Mouse (Mus musculus) lung, adult 2 months (tissue): ENCODE results near the gene Qrfp. TPM values are rescaled to one million over a fixed set of nuclear protein-coding genes. Genes with fewer than 3 reads are reported as not detected.
A peak's percentile ranks its signal among the peaks of the same experiment; 100 is the strongest.

Source experiments
- DNase-seq: peaks from one replicate; pipeline ENCODE4 v3.0.0; 2022
- H3K4me1 ChIP-seq: fragments of 200-500 bp; 2 replicates; pipeline ENCODE4 v1.6.1; 2011; ENCODE audit warnings: low read length; ENCODE audit not compliant: control insufficient read depth, insufficient read depth
- H3K4me3 ChIP-seq: fragments of 200-500 bp; replicated peaks from 2 replicates; pipeline ENCODE3; 2011; ENCODE audit warnings: low read depth, mild to moderate bottlenecking, control low read depth, low read length; ENCODE audit errors: extremely low read depth
- CTCF ChIP-seq: fragments of 200-500 bp; IDR thresholded peaks from 2 replicates; pipeline ENCODE4 v1.5.1; 2011; ENCODE audit warnings: mild to moderate bottlenecking, low read length, control low read depth; ENCODE audit not compliant: insufficient read depth
- POLR2A ChIP-seq: fragments of 200-500 bp; IDR thresholded peaks from 2 replicates; pipeline ENCODE4 v1.6.1; 2011; ENCODE audit warnings: low read depth, mild to moderate bottlenecking, control low read depth, low read length, borderline replicate concordance; ENCODE audit errors: extremely low read depth
- WGBS: fragments of 180-500 bp; shearing (Covaris S2); methylation state at CpG from one replicate; pipeline ENCODE4 v1.1.7; 2018; 5-methylcytosine and 5-hydroxymethylcytosine counted together
- polyA plus RNA-seq: library from polyadenylated mRNA; depleted of rRNA; stranded (reverse); fragments of >200 nt; gene quantifications from 2 replicates; pipeline ENCODE4 v1.2.3, GENCODE M21; 2012

The Qrfp gene
- polyA plus RNA-seq, 1 experiment = 0.13 TPM

- TF ChIP-seq CTCF (peak; percentile 65), POLR2A (no peak)
- H3K4me3 ChIP-seq = no peak overlapping the region
- H3K4me1 ChIP-seq = no peaks in the 10 kb centered on the region
- WGBS = 26% methylated on average over 9 of the region's 9 CpGs
- DNase-seq = peak; percentile 66
Measured at GRCm38 (mm10) chr2:31785074-31785473, 25.3 kb downstream of the Qrfp start.

- no peak for DNase-seq
- H3K4me1 ChIP-seq = no peaks in the 10 kb centered on the region
- WGBS = 81% methylated on average over 8 of the region's 8 CpGs
- no peak for TF ChIP-seq CTCF
- H3K4me3 ChIP-seq = no peak overlapping the region
Measured at GRCm38 (mm10) chr2:31782958-31783602, 27.3 kb downstream of the Qrfp start.

DNA sequence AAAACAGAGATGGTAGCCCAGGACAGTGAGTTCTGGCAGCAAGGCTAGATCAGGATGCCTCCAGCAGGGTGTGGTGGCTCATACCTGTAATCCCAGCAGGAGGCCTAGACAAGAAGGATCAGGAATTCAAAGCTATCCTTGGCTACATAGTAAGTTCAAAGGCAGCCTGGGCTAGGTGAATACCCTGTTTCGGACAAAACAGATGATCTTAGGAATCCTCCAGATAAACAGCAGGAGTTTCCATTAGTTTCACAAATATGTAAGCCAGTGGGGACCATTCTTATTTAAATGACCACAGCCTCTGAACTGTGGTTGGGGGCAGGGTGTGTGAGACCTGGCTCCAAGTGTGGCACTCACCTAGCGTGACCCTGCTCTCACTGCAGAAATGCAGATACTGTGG is 31.1 kb downstream of the Qrfp start:
- no peak for TF ChIP-seq CTCF
- no peak for TF ChIP-seq POLR2A
- whole genome bisulfite sequencing = 81% methylated on average over 2 of the region's 2 CpGs
- no peak overlapping the region for H3K4me3 ChIP-seq
- no peaks in the 10 kb centered on the region; the same call in 1 of the 2 replicates for H3K4me1 ChIP-seq
- DNase-seq = no peak

GRCm38 (mm10) chr2:31776479-31776878 is 33.9 kb downstream of the Qrfp start:
- 62% methylated on average over 3 of the region's 3 CpGs for WGBS
- no peak for DNase-seq
- H3K4me1 ChIP-seq = peaks cover 7% of the 10 kb centered on the region
- H3K4me3 ChIP-seq = no peak overlapping the region
- TF ChIP-seq POLR2A (no peak), CTCF (no peak)

DNA sequence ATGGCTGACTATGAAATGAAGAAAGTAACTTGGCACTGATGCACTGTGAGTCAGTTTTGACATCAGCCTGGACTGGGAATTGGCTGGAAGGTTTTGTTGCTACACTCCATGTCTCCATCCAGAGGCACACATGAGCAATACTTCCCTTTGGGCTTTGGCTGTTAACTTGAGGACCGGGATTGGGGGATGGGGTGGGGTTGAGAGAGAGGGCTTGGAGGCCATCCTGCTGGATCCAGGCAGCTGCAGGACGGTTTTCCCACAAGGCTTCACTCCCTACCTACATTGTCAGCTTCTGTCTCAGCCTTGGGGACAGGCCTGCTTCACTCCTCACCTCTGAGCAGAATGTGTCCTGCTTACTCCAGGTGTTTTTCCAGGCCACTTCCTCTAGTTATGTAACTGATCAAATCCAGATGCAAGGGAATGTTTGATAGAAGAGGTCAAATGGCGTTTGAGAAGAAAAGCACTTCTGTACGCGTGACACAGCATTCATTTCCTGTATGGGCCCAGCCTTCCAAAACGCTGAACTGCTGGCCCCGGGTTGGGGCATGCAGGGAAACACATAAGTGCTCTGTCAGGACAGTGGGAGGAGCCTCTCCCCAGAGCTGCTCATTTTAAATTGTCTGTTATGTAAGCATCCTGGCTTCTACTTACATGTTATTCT is 39.5 kb downstream of the Qrfp start:
- peak; percentile 47 for DNase-seq
- WGBS = 3% methylated on average over 7 of the region's 7 CpGs
- H3K4me1 ChIP-seq = peaks cover 39% of the 10 kb centered on the region
- H3K4me3 ChIP-seq = no peak overlapping the region
- no peak for TF ChIP-seq CTCF

DNA sequence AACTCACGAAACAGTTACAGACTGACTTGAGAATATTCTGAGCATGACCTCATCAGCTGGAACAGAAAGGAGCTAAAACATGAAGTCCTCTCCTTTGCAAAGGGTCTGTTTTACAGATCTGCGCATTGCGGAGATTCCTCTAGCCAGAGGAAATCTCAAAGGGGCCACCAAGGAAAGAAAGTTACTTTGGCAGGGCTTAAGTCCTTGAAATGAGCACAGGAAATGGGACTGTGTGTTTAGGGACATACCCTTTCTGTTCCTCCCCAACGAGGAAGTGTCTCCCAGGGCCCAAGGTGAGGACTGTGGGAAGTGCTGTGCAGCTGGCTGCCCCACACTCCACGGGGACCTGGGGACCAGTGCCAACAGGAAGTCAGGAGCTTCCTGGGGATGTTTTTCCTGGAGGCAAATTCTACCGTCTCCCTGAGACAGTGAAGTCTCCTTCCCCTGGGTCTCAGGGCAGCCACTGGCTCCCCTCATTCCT is 40.7 kb downstream of the Qrfp start:
- DNase-seq = peak; percentile 67
- TF ChIP-seq CTCF (no peak), POLR2A (no peak)
- Histone ChIP-seq H3K4me3 (no peak overlapping the region), H3K4me1 (peaks cover 44% of the 10 kb centered on the region)
- WGBS = 3% methylated on average over 6 of the region's 6 CpGs

GRCm38 (mm10) chr2:31769115-31769514 is 41.3 kb downstream of the Qrfp start:
- DNase-seq = no peak
- 22% methylated on average over 4 of the region's 4 CpGs for WGBS
- H3K4me3 ChIP-seq = no peak overlapping the region
- TF ChIP-seq CTCF (no peak), POLR2A (no peak)
- H3K4me1 ChIP-seq = peaks cover 44% of the 10 kb centered on the region

DNA sequence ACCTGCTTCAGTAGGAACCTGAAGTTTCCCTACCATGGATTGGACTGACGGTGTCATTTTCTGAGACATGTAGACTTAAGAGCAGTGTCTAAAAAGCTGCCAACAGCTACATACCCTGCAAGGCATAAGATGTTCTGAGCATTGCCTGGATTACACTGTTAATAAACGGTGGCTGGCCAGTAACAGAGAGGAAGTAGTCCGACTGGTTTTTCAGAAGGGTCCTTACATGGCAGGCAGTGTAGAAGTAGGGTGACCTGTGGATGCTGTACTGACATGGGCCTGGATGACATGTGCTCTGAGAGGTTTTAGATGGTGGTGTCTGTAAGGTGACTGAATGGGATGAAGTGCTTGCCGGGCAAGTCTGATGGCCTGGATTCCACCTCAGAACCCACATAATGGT is 42.6 kb downstream of the Qrfp start:
- no peak for DNase-seq
- Histone ChIP-seq H3K4me3 (no peak overlapping the region), H3K4me1 (peaks cover 50% of the 10 kb centered on the region)
- WGBS = 58% methylated on average over 4 of the region's 4 CpGs
- TF ChIP-seq POLR2A = no peak
- TF ChIP-seq CTCF = no peak

DNA sequence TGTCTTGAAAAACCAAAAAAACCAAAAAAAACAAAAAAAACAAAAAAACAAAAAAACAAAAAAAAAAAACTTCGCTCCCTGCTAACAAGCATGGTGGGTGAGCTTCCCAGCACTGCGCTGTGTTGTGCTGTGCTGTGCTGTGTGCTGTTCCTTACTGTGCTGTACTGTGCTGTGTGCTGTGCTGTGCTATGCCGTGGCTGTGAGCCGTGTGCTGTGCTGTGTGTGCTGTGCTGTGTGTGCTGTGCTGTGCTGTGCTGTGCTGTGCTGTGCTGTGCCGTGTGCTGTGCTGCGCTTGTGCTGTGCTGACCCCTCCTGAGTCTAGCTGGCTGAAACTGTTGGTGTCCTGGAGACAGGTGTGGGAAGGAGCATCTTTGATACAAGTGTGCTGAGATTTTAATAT is 43.3 kb downstream of the Qrfp start:
- Histone ChIP-seq H3K4me3 (no peak overlapping the region), H3K4me1 (peaks cover 55% of the 10 kb centered on the region)
- TF ChIP-seq CTCF = no peak
- TF ChIP-seq POLR2A = no peak
- WGBS = 93% methylated on average over 6 of the region's 6 CpGs
- DNase-seq = no peak

DNA sequence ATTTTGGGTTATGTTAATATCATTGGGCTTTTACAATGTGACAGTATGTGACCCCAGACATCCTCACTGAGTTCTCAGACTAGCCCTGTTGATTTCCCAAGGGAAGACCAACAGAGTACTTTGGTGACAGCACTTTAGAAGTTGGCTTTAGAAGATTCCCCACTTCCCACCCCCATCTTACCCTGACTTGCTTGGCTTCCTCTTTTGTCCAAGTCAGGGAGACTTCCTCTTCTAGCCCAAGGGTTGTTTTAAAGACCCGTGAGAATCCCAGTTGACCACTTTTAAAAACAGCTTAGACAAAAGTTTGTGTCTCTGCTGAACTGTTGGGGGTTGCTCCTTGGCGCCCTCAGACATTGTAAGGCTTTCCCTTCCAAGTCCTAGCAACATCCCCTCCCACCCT is 47.1 kb downstream of the Qrfp start:
- DNase-seq = no peak
- TF ChIP-seq CTCF (no peak), POLR2A (no peak)
- H3K4me3 ChIP-seq = no peak overlapping the region
- WGBS = 19% methylated on average over 2 of the region's 2 CpGs
- H3K4me1 ChIP-seq = peaks cover 43% of the 10 kb centered on the region

- peaks cover 43% of the 10 kb centered on the region for H3K4me1 ChIP-seq
- 53% methylated on average over 2 of the region's 2 CpGs for WGBS
- TF ChIP-seq POLR2A = no peak
- no peak for TF ChIP-seq CTCF
- no peak for DNase-seq
- H3K4me3 ChIP-seq = no peak overlapping the region
Measured at GRCm38 (mm10) chr2:31762853-31763252, 47.5 kb downstream of the Qrfp start.
